Mouse (Mus musculus) heart, postnatal 25 days (tissue): ENCODE results near the gene Vax1. TPM values are rescaled to one million over a fixed set of nuclear protein-coding genes. Genes with fewer than 3 reads are reported as not detected.

Experiments
- DNase-seq: peaks from one replicate; pipeline ENCODE4 v3.0.0; 2022; ENCODE audit warnings: low spot score
- intact Hi-C: fragments of 180-260 bp; cut with DNase I; formaldehyde crosslinking; loops from one replicate; pipeline ENCODE4 v1.15.1; 2025
- total RNA-seq, 2 experiments: library from RNA; stranded (reverse); gene quantifications; 2 replicates each; pipeline ENCODE4 v1.2.3; 2021

Gene Vax1
- not detected for total RNA-seq

GRCm38 (mm10) chr19:59169936-59170765, at the start of gene Vax1:
Gene Vax1 (minus strand): TSS chr19:59170056.
- no peak for DNase-seq
- intact Hi-C loops: no loop called here

- intact Hi-C loops: no loop called here
- no peak for DNase-seq
Measured at GRCm38 (mm10) chr19:59218991-59219390, 49.1 kb upstream of the Vax1 start, which contains the start of gene Kcnk18. Gene Kcnk18 (plus strand): TSS chr19:59219214.

- no peak for DNase-seq
Measured at GRCm38 (mm10) chr19:59216891-59217290, 47.0 kb upstream of the Vax1 start.

GRCm38 (mm10) chr19:59208986-59209385, 39.1 kb upstream of the Vax1 start:
- no peak for DNase-seq

More at GRCm38 (mm10) chr19:59216891-59217290, 47.0 kb upstream of the Vax1 start:
- intact Hi-C loops: no loop called here

GRCm38 (mm10) chr19:59208475-59208874, 38.6 kb upstream of the Vax1 start:
- intact Hi-C loops: loop anchor here (5.0 kb wide), 1 partner anchor 446 kb away; no protein-coding TSS in a partner anchor
- DNase-seq: no peak

More at GRCm38 (mm10) chr19:59208986-59209385, 39.1 kb upstream of the Vax1 start:
- intact Hi-C loops: loop anchor here (5.0 kb wide), 1 partner anchor 447 kb away; no protein-coding TSS in a partner anchor

GRCm38 (mm10) chr19:59198161-59198560, 28.3 kb upstream of the Vax1 start:
- DNase-seq: no peak
- intact Hi-C loops: loop anchor here (5.0 kb wide), 1 partner anchor 391 kb away; no protein-coding TSS in a partner anchor

- DNase-seq: no peak
- intact Hi-C loops: loop anchor here (1.0 to 5.0 kb wide), 2 partner anchors 285 to 389 kb away; no protein-coding TSS in a partner anchor
Measured at GRCm38 (mm10) chr19:59196111-59196666, 26.3 kb upstream of the Vax1 start.

GRCm38 (mm10) chr19:59195181-59195770, 25.4 kb upstream of the Vax1 start:
- intact Hi-C loops: loop anchor here (5.0 kb wide), 1 partner anchor 388 kb away; no protein-coding TSS in a partner anchor
- no peak for DNase-seq

- DNase-seq: no peak
Measured at GRCm38 (mm10) chr19:59193986-59194820, 24.3 kb upstream of the Vax1 start.

GRCm38 (mm10) chr19:59193456-59193855, 23.6 kb upstream of the Vax1 start:
- intact Hi-C loops: no loop called here
- DNase-seq: no peak

More at GRCm38 (mm10) chr19:59193986-59194820, 24.3 kb upstream of the Vax1 start:
- intact Hi-C loops: no loop called here

- DNase-seq: no peak
- intact Hi-C loops: no loop called here
Measured at GRCm38 (mm10) chr19:59192491-59192890, 22.6 kb upstream of the Vax1 start.

GRCm38 (mm10) chr19:59191123-59191505, 21.3 kb upstream of the Vax1 start:
- DNase-seq: no peak
- intact Hi-C loops: no loop called here

GRCm38 (mm10) chr19:59190431-59191122, 20.7 kb upstream of the Vax1 start:
- intact Hi-C loops: no loop called here
- DNase-seq: no peak

GRCm38 (mm10) chr19:59188981-59189380, 19.1 kb upstream of the Vax1 start:
- intact Hi-C loops: no loop called here
- no peak for DNase-seq

GRCm38 (mm10) chr19:59184000-59184399, 14.1 kb upstream of the Vax1 start:
- intact Hi-C loops: no loop called here
- no peak for DNase-seq

GRCm38 (mm10) chr19:59173341-59174015, 3.6 kb upstream of the Vax1 start:
- no peak for DNase-seq
- intact Hi-C loops: no loop called here

- intact Hi-C loops: no loop called here
- DNase-seq: no peak
Measured at GRCm38 (mm10) chr19:59172781-59173180, 2.9 kb upstream of the Vax1 start.

GRCm38 (mm10) chr19:59171871-59172245, 2.0 kb upstream of the Vax1 start:
- intact Hi-C loops: no loop called here
- no peak for DNase-seq
